Mouse (Mus musculus) midbrain, embryonic 12.5 days (tissue): Measurements from ENCODE around the gene Kdsr. TPM values are rescaled to one million over a fixed set of nuclear protein-coding genes. Genes with fewer than 3 reads are reported as not detected.
"Not testable (repeated sequence)": the region's sequence is repeated elsewhere in the genome, so short reads cannot be mapped to it uniquely, and the experiment has no call there.

ENCODE experiments used
- ATAC-seq: fragments of 200-750 bp; cut with Nextera tagmentation; 2 replicates; pipeline ENCODE4 v1.8.0; 2017; ENCODE audit warnings: low read depth, moderate TSS enrichment, moderate library complexity; ENCODE audit not compliant: low FRiP score
- H3K27ac ChIP-seq: fragments of 300-500 bp; sonication (generic); replicated peaks from 2 replicates; pipeline ENCODE4 v1.5.1; 2016; ENCODE audit warnings: mild to moderate bottlenecking
- H3K27me3 ChIP-seq: fragments of 300-500 bp; sonication (generic); 2 replicates; pipeline ENCODE4 v1.6.1; 2016; ENCODE audit warnings: mild to moderate bottlenecking
- H3K36me3 ChIP-seq: fragments of 300-500 bp; sonication (generic); 2 replicates; pipeline ENCODE4 v1.6.1; 2016
- H3K4me1 ChIP-seq: fragments of 300-500 bp; sonication (generic); 2 replicates; pipeline ENCODE4 v1.6.1; 2016
- H3K4me2 ChIP-seq: fragments of 300-500 bp; sonication (generic); replicated peaks from 2 replicates; pipeline ENCODE4 v1.6.1; 2016; ENCODE audit warnings: mild to moderate bottlenecking, moderate library complexity
- H3K4me3 ChIP-seq: fragments of 300-500 bp; sonication (generic); 2 replicates; pipeline ENCODE4 v1.5.1; 2016; ENCODE audit warnings: mild to moderate bottlenecking
- H3K9ac ChIP-seq: fragments of 300-500 bp; sonication (generic); replicated peaks from 2 replicates; pipeline ENCODE4 v1.6.1; 2016; ENCODE audit warnings: mild to moderate bottlenecking, moderate library complexity
- H3K9me3 ChIP-seq: fragments of 300-500 bp; sonication (generic); 2 replicates; pipeline ENCODE4 v1.6.1; 2016; ENCODE audit warnings: mild to moderate bottlenecking
- WGBS: fragments of 180-500 bp; shearing (Covaris S2); methylation state at CpG from one replicate; pipeline ENCODE4 v1.1.7; 2016; 5-methylcytosine and 5-hydroxymethylcytosine counted together
- polyA plus RNA-seq: library from polyadenylated mRNA; unstranded; fragments of >200 nt; fragmentation: Nextera tagmentation; extraction: Ambion mirVana; gene quantifications from 2 replicates; pipeline ENCODE4 v1.2.1, GENCODE M21; 2016

Kdsr gene
- polyA plus RNA-seq, 1 experiment from 2014 or later, result 9.7 TPM

DNA sequence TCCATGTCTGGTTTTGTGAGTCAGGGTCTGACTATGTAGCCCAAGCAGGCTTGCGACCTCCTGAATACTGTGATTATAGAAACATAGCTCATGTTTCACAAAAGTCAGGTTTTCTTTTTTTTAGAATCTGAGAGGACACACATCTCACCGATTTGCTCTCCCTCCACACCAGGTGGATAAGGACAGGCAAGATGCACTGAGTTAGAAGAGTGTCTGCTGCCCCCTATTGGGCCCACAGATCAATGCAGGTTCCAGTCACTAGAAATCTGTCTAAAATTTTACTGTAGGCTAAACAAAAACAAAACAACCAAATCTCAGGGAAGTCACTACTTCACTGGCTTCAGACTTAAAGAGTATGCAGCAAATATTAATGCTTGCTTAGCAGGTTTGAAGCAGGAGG, 23.9 kb downstream of the Kdsr start:
- Histone ChIP-seq H3K27me3 (no peaks in the 10 kb centered on the region), H3K4me3 (no peak overlapping the region), H3K9me3 (no peaks in the 10 kb centered on the region), H3K4me2 (no peak overlapping the region), H3K27ac (no peak overlapping the region), H3K4me1 (no peaks in the 10 kb centered on the region), H3K36me3 (peaks cover 4% of the 10 kb centered on the region; the same call in 1 of the 2 replicates), H3K9ac (no peak overlapping the region)
- no peak for ATAC-seq
- 68% methylated on average over 2 of the region's 2 CpGs for WGBS

GRCm38 (mm10) chr1:106722061-106722460, 37.5 kb downstream of the Kdsr start:
- Histone ChIP-seq H3K9ac (no peak overlapping the region), H3K4me1 (0 out of 2 replicates have a peak, but pooled peaks cover 4% of the 10 kb centered on the region), H3K27ac (no peak overlapping the region), H3K36me3 (no peaks in the 10 kb centered on the region), H3K4me2 (no peak overlapping the region), H3K9me3 (no peaks in the 10 kb centered on the region), H3K4me3 (no peak overlapping the region), H3K27me3 (no peaks in the 10 kb centered on the region)
- ATAC-seq, result no peak
- WGBS, result 19% methylated on average over 5 of the region's 5 CpGs

GRCm38 (mm10) chr1:106717736-106718135, 41.8 kb downstream of the Kdsr start:
- Histone ChIP-seq H3K4me1 (0 out of 2 replicates have a peak, but pooled peaks cover 10% of the 10 kb centered on the region), H3K27me3 (peaks cover 17% of the 10 kb centered on the region)
- not testable (repeated sequence) for H3K9ac ChIP-seq, H3K4me2 ChIP-seq, H3K9me3 ChIP-seq, H3K4me3 ChIP-seq, H3K27ac ChIP-seq, ATAC-seq, H3K36me3 ChIP-seq
- WGBS, result 75% methylated on average over 7 of the region's 7 CpGs

GRCm38 (mm10) chr1:106717071-106717601, 42.4 kb downstream of the Kdsr start:
- H3K27ac ChIP-seq, result no peak overlapping the region
- H3K36me3 ChIP-seq, result no peaks in the 10 kb centered on the region
- H3K27me3 ChIP-seq, result peaks cover 22% of the 10 kb centered on the region
- WGBS, result 28% methylated on average over 7 of the region's 7 CpGs
- H3K4me1 ChIP-seq, result peaks cover 14% of the 10 kb centered on the region
- H3K4me2 ChIP-seq, result no peak overlapping the region
- no peaks in the 10 kb centered on the region for H3K9me3 ChIP-seq
- H3K9ac ChIP-seq, result no peak overlapping the region
- ATAC-seq, result no peak
- no peak overlapping the region for H3K4me3 ChIP-seq

- WGBS, result 91% methylated on average over 3 of the region's 3 CpGs
- no peak for ATAC-seq
Observed at GRCm38 (mm10) chr1:106716141-106716540, 43.4 kb downstream of the Kdsr start.

DNA sequence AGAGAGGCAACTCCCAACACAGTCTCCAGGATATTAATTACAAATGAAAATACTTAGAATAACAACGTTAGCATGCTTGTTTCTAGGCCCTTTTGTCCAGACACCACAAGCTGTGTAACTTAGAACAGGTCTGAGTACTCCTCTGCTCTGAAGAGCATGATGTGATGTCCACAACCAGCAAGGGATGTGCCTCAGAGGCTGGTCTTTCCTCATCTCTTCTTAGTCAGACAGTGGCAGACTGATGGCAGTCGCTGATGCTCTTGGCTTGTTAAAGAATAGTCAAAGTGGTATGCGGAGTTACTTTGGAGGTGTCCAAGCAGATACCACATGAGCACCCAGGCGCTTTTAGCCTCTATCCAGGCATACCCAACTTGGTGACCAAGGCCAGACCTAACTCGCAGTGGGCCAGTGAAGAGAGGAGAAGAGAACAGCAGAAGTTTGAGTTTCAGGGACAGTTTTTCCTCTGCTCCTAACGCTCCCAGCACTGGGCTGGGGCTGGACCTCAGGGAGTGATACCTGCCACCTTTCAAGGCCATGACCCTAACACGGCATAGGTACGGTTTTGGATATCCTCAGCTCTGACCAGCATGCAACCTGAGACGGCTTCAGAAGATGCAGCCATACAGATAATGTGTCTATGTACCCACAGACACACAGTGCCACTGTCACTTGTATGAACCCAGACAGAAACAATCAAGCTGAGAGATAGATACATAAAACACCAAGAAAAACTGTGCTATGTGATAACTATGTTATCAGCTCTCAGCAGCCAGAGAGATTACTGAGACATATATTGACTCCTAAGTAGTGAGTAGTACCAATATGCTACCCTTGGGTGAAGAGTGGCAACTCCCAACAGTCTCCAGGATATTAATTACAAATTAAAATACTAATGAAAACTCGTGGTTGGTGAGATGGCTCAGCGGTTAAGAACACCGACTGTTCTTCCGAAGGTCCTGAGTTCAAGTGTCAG, 44.1 kb downstream of the Kdsr start:
- Histone ChIP-seq H3K4me3 (no peak overlapping the region), H3K4me1 (peaks cover 21% of the 10 kb centered on the region), H3K36me3 (no peaks in the 10 kb centered on the region), H3K9me3 (no peaks in the 10 kb centered on the region), H3K9ac (no peak overlapping the region), H3K27me3 (peaks cover 25% of the 10 kb centered on the region), H3K4me2 (peak overlapping the region; percentile 81), H3K27ac (no peak overlapping the region)
- no peak for ATAC-seq
- 88% methylated on average over 13 of the region's 13 CpGs for WGBS

More at GRCm38 (mm10) chr1:106716141-106716540, 43.4 kb downstream of the Kdsr start:
- peaks cover 21% of the 10 kb centered on the region for H3K4me1 ChIP-seq
- no peak overlapping the region for H3K27ac ChIP-seq
- no peaks in the 10 kb centered on the region for H3K9me3 ChIP-seq
- no peak overlapping the region for H3K4me2 ChIP-seq
- no peak overlapping the region for H3K4me3 ChIP-seq
- H3K36me3 ChIP-seq, result no peaks in the 10 kb centered on the region
- peaks cover 25% of the 10 kb centered on the region for H3K27me3 ChIP-seq
- H3K9ac ChIP-seq, result no peak overlapping the region

DNA sequence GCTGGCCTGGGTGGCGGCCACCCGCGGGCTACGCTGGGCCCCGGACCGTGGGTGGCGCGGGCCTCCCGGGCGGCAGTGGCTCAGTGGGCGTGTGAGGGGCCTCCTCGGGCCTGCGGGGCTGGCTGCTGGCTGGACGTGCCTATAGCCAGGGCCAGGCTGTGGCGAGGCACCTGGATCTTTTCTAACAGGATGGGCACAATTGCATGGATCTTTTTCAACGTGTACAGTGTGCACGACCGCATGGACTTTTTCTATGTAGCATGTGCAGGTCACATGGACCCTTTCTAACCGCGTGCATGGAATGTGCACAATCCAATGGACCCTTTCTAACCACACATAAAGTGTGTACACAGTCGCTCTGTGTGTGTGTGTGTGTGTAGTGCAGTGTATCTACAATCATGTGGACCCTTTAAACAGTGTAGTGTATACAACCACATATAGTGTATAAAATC, 45.0 kb downstream of the Kdsr start:
- WGBS, result 4% methylated on average over 21 of the region's 21 CpGs
- Histone ChIP-seq H3K4me1 (peaks cover 21% of the 10 kb centered on the region), H3K4me3 (peak overlapping the region; percentile 77), H3K9me3 (no peaks in the 10 kb centered on the region), H3K36me3 (no peaks in the 10 kb centered on the region), H3K9ac (peak overlapping the region; percentile 89), H3K27me3 (peaks cover 25% of the 10 kb centered on the region), H3K4me2 (peak overlapping the region; percentile 81), H3K27ac (peak overlapping the region; percentile 86)
- peak; percentile 82 for ATAC-seq

GRCm38 (mm10) chr1:106713621-106714529, 45.7 kb downstream of the Kdsr start, which contains the start of gene Bcl2:
Gene Bcl2 (minus strand): TSS chr1:106714274.
- no peaks in the 10 kb centered on the region for H3K9me3 ChIP-seq
- H3K9ac ChIP-seq, result peak within 1 kb of the TSS; percentile 89
- H3K36me3 ChIP-seq, result no peaks in the 10 kb centered on the region
- H3K27ac ChIP-seq, result peak within 1 kb of the TSS; percentile 86
- peak within 1 kb of the TSS; percentile 81 for H3K4me2 ChIP-seq
- peak within 1 kb of the TSS; percentile 77 for H3K4me3 ChIP-seq
- peaks cover 21% of the 10 kb centered on the region for H3K4me1 ChIP-seq
- under 1% methylated on average over 71 of the region's 95 CpGs for WGBS
- peaks cover 25% of the 10 kb centered on the region for H3K27me3 ChIP-seq
- peak; percentile 88 for ATAC-seq

DNA sequence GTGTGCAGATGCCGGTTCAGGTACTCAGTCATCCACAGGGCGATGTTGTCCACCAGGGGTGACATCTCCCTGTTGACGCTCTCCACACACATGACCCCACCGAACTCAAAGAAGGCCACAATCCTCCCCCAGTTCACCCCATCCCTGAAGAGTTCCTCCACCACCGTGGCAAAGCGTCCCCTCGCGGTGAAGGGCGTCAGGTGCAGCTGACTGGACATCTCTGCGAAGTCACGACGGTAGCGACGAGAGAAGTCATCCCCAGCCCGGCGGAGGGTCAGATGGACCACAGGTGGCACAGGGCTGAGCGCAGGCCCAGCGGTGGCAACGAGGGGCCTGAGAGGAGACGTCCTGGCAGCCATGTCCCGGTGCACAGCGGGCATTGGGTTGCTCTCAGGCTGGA, 47.2 kb downstream of the Kdsr start:
- peaks cover 24% of the 10 kb centered on the region for H3K4me1 ChIP-seq
- WGBS, result 7% methylated on average over 22 of the region's 22 CpGs
- no peak for ATAC-seq
- peak overlapping the region; percentile 45; the same call in 1 of the 2 replicates for H3K9ac ChIP-seq
- no peaks in the 10 kb centered on the region for H3K36me3 ChIP-seq
- peak overlapping the region; percentile 77 for H3K4me3 ChIP-seq
- peak overlapping the region; percentile 81 for H3K4me2 ChIP-seq
- peaks cover 25% of the 10 kb centered on the region for H3K27me3 ChIP-seq
- H3K27ac ChIP-seq, result no peak overlapping the region
- no peaks in the 10 kb centered on the region for H3K9me3 ChIP-seq

- peaks cover 21% of the 10 kb centered on the region for H3K4me1 ChIP-seq
- 0 out of 2 replicates have a peak overlapping the region, but pooled peaks have one; percentile 45 for H3K9ac ChIP-seq
- no peak for ATAC-seq
- no peaks in the 10 kb centered on the region for H3K36me3 ChIP-seq
- H3K9me3 ChIP-seq, result no peaks in the 10 kb centered on the region
- no peak overlapping the region for H3K27ac ChIP-seq
- 73% methylated on average over 12 of the region's 12 CpGs for WGBS
- peak overlapping the region; percentile 77 for H3K4me3 ChIP-seq
- peaks cover 21% of the 10 kb centered on the region for H3K27me3 ChIP-seq
- H3K4me2 ChIP-seq, result peak overlapping the region; percentile 81
Observed at GRCm38 (mm10) chr1:106711356-106712125, 48.0 kb downstream of the Kdsr start.

GRCm38 (mm10) chr1:106710202-106710601, 49.3 kb downstream of the Kdsr start:
- no peak overlapping the region for H3K9ac ChIP-seq
- H3K27ac ChIP-seq, result no peak overlapping the region
- H3K4me3 ChIP-seq, result no peak overlapping the region
- H3K4me2 ChIP-seq, result no peak overlapping the region
- peaks cover 21% of the 10 kb centered on the region for H3K4me1 ChIP-seq
- no peak for ATAC-seq
- WGBS, result 84% methylated on average over 7 of the region's 7 CpGs
- no peaks in the 10 kb centered on the region for H3K9me3 ChIP-seq
- peaks cover 10% of the 10 kb centered on the region; the same call in 1 of the 2 replicates for H3K27me3 ChIP-seq
- H3K36me3 ChIP-seq, result no peaks in the 10 kb centered on the region
